Mouse (Mus musculus): ENCODE measurements at regions not wholly inside any gene's neighbourhood (a gene's known extent, or its start where the extent isn't known, plus 50 kb on each side); places are given as distances from the start of the nearest gene placed in this dataset.

GRCm38 (mm10) chr14:64592706-64593320, 488.7 kb downstream of the Prss52 start:
- WGBS: 85% methylated on average over 13 of the region's 13 CpGs
- no peak for TF ChIP-seq CTCF (IDR thresholded peaks at IDR 0.05; ENCODE audit: extremely low read depth, insufficient read depth, insufficient read length, insufficient replicate concordance)
- no peak for TF ChIP-seq POLR2A (IDR thresholded peaks at IDR 0.05; ENCODE audit: low read depth, low read length)
- peaks cover 18% of the 10 kb centered on the region for H3K27me3 ChIP-seq (ENCODE audit: control insufficient read depth, insufficient read depth, low read length)

GRCm38 (mm10) chr14:64593564-64593963, 489.5 kb downstream of the Prss52 start:
- DNase-seq (ENCODE audit: low read depth in 1 of 2, low spot score in 2 of 2): no peak
- Histone ChIP-seq H3K36me3 (ENCODE audit: control insufficient read depth, insufficient read depth, low read length) (no peaks in the 10 kb centered on the region), H3K27ac (ENCODE audit: insufficient read depth, low read length) (no peak overlapping the region), H3K4me1 (ENCODE audit: control insufficient read depth, insufficient read depth, insufficient read length) (0 out of 2 replicates have a peak, but pooled peaks cover 2% of the 10 kb centered on the region), H3K4me3 (ENCODE audit: extremely low read depth, insufficient read depth, insufficient read length) (no peak overlapping the region), H3K27me3 (ENCODE audit: control insufficient read depth, insufficient read depth, low read length) (peaks cover 14% of the 10 kb centered on the region)
- TF ChIP-seq CTCF (IDR thresholded peaks at IDR 0.05; ENCODE audit: extremely low read depth, insufficient read depth, insufficient read length, insufficient replicate concordance): no peak
- no peak for TF ChIP-seq POLR2A (IDR thresholded peaks at IDR 0.05; ENCODE audit: low read depth, low read length)
- WGBS: 82% methylated on average over 4 of the region's 4 CpGs

More at GRCm38 (mm10) chr14:64592706-64593320, 488.7 kb downstream of the Prss52 start:
- 0 out of 2 replicates have a peak, but pooled peaks cover 2% of the 10 kb centered on the region for H3K4me1 ChIP-seq (ENCODE audit: control insufficient read depth, insufficient read depth, insufficient read length)
- DNase-seq (ENCODE audit: low read depth in 1 of 2, low spot score in 2 of 2): no peak
- no peak overlapping the region for H3K4me3 ChIP-seq (ENCODE audit: extremely low read depth, insufficient read depth, insufficient read length)
- no peak overlapping the region for H3K27ac ChIP-seq (ENCODE audit: insufficient read depth, low read length)
- no peaks in the 10 kb centered on the region for H3K36me3 ChIP-seq (ENCODE audit: control insufficient read depth, insufficient read depth, low read length)

- H3K27ac ChIP-seq (ENCODE audit: insufficient read depth, low read length): no peak overlapping the region
- no peak for TF ChIP-seq POLR2A (IDR thresholded peaks at IDR 0.05; ENCODE audit: low read depth, low read length)
- TF ChIP-seq CTCF (IDR thresholded peaks at IDR 0.05; ENCODE audit: extremely low read depth, insufficient read depth, insufficient read length, insufficient replicate concordance): no peak
- no peak for DNase-seq (ENCODE audit: low read depth in 1 of 2, low spot score in 2 of 2)
- peaks cover 14% of the 10 kb centered on the region for H3K27me3 ChIP-seq (ENCODE audit: control insufficient read depth, insufficient read depth, low read length)
- 89% methylated on average over 7 of the region's 7 CpGs for WGBS
- 0 out of 2 replicates have a peak, but pooled peaks cover 2% of the 10 kb centered on the region for H3K4me1 ChIP-seq (ENCODE audit: control insufficient read depth, insufficient read depth, insufficient read length)
- H3K4me3 ChIP-seq (ENCODE audit: extremely low read depth, insufficient read depth, insufficient read length): no peak overlapping the region
- no peaks in the 10 kb centered on the region for H3K36me3 ChIP-seq (ENCODE audit: control insufficient read depth, insufficient read depth, low read length)
These were observed 490.0 kb downstream of the Prss52 start for GRCm38 (mm10) chr14:64594021-64594561.

- Histone ChIP-seq H3K4me3 (ENCODE audit: extremely low read depth, insufficient read depth, insufficient read length) (no peak overlapping the region), H3K27ac (ENCODE audit: insufficient read depth, low read length) (no peak overlapping the region), H3K27me3 (ENCODE audit: control insufficient read depth, insufficient read depth, low read length) (peaks cover 10% of the 10 kb centered on the region), H3K4me1 (ENCODE audit: control insufficient read depth, insufficient read depth, insufficient read length) (0 out of 2 replicates have a peak, but pooled peaks cover 2% of the 10 kb centered on the region), H3K36me3 (ENCODE audit: control insufficient read depth, insufficient read depth, low read length) (no peaks in the 10 kb centered on the region)
- TF ChIP-seq CTCF (IDR thresholded peaks at IDR 0.05; ENCODE audit: extremely low read depth, insufficient read depth, insufficient read length, insufficient replicate concordance) (no peak), POLR2A (IDR thresholded peaks at IDR 0.05; ENCODE audit: low read depth, low read length) (no peak)
- WGBS: 82% methylated on average over 10 of the region's 10 CpGs
- no peak for DNase-seq (ENCODE audit: low read depth in 1 of 2, low spot score in 2 of 2)
These were observed 490.9 kb downstream of the Prss52 start for GRCm38 (mm10) chr14:64594811-64595522.

- 74% methylated on average over 1 of the region's 1 CpGs for WGBS
- no peak overlapping the region for H3K4me3 ChIP-seq (ENCODE audit: extremely low read depth, insufficient read depth, insufficient read length)
- peaks cover 8% of the 10 kb centered on the region for H3K27me3 ChIP-seq (ENCODE audit: control insufficient read depth, insufficient read depth, low read length)
- no peaks in the 10 kb centered on the region for H3K36me3 ChIP-seq (ENCODE audit: control insufficient read depth, insufficient read depth, low read length)
- no peak for DNase-seq (ENCODE audit: low read depth in 1 of 2, low spot score in 2 of 2)
- no peak overlapping the region for H3K27ac ChIP-seq (ENCODE audit: insufficient read depth, low read length)
- 0 out of 2 replicates have a peak, but pooled peaks cover 2% of the 10 kb centered on the region for H3K4me1 ChIP-seq (ENCODE audit: control insufficient read depth, insufficient read depth, insufficient read length)
- no peak for TF ChIP-seq CTCF (IDR thresholded peaks at IDR 0.05; ENCODE audit: extremely low read depth, insufficient read depth, insufficient read length, insufficient replicate concordance)
- no peak for TF ChIP-seq POLR2A (IDR thresholded peaks at IDR 0.05; ENCODE audit: low read depth, low read length)
These were observed 491.4 kb downstream of the Prss52 start for GRCm38 (mm10) chr14:64595523-64595889.

GRCm38 (mm10) chr14:64595891-64596290, 491.8 kb downstream of the Prss52 start:
- TF ChIP-seq CTCF (IDR thresholded peaks at IDR 0.05; ENCODE audit: extremely low read depth, insufficient read depth, insufficient read length, insufficient replicate concordance) (no peak), POLR2A (IDR thresholded peaks at IDR 0.05; ENCODE audit: low read depth, low read length) (no peak)
- 86% methylated on average over 4 of the region's 4 CpGs for WGBS
- Histone ChIP-seq H3K4me3 (ENCODE audit: extremely low read depth, insufficient read depth, insufficient read length) (no peak overlapping the region), H3K27ac (ENCODE audit: insufficient read depth, low read length) (no peak overlapping the region), H3K4me1 (ENCODE audit: control insufficient read depth, insufficient read depth, insufficient read length) (no peaks in the 10 kb centered on the region), H3K27me3 (ENCODE audit: control insufficient read depth, insufficient read depth, low read length) (peaks cover 5% of the 10 kb centered on the region), H3K36me3 (ENCODE audit: control insufficient read depth, insufficient read depth, low read length) (no peaks in the 10 kb centered on the region)
- no peak for DNase-seq (ENCODE audit: low read depth in 1 of 2, low spot score in 2 of 2)

All from spleen, adult 2 months (tissue).